ENCODE assay signal across 12 mouse cellular contexts in genomic region chr10:62854992-62855391, GRCm38 (mm10). TPM values are rescaled to one million over a fixed set of nuclear protein-coding genes. Genes with fewer than 3 reads are reported as not detected.
A peak's percentile ranks its signal among the peaks of the same experiment; 100 is the strongest.
DNase-seq lines count a peak whose midpoint lies in the region; ATAC-seq lines count a peak whose summit lies in the region.
"Had no signal": no experiment of that assay in that cellular context is flagged by ENCODE, and none has a peak within 500 bp of the region (broad histone marks: within the 10 kb centered on the region; RNA-seq: fewer than 3 reads in every experiment).

No protein-coding gene starts in this region.

- H3K9ac ChIP-seq in intestine, embryonic 16.5 days (ENCODE audit: low read depth, low read length): no peak overlapping the region
- H3K9ac ChIP-seq: limb, embryonic 15.5 days; lung, embryonic 15.5 days had no signal

- ATAC-seq in intestine, embryonic 16.5 days: peak; percentile 96

- H3K9me3 ChIP-seq in intestine, embryonic 16.5 days (ENCODE audit: control insufficient read depth, low read length): no peaks in the 10 kb centered on the region
- H3K9me3 ChIP-seq: forebrain, embryonic 10.5 days; limb, embryonic 15.5 days; lung, embryonic 15.5 days had no signal

- no peak overlapping the region for H3K4me3 ChIP-seq in intestine, embryonic 16.5 days (ENCODE audit: low read length)
- H3K4me3 ChIP-seq: forebrain, embryonic 10.5 days; left cerebral cortex, adult 2 months; limb, embryonic 15.5 days; lung, embryonic 15.5 days had no signal

- H3K4me2 ChIP-seq in intestine, embryonic 16.5 days (ENCODE audit: low read depth, low read length): no peak overlapping the region
- H3K4me2 ChIP-seq: limb, embryonic 15.5 days; lung, embryonic 15.5 days had no signal

- H3K27ac ChIP-seq in intestine, embryonic 16.5 days (ENCODE audit: low read length): peak overlapping the region; percentile 57
- H3K27ac ChIP-seq: forebrain, embryonic 10.5 days; left cerebral cortex, adult 2 months; limb, embryonic 15.5 days; lung, embryonic 15.5 days had no signal

- H3K36me3 ChIP-seq in intestine, embryonic 16.5 days (ENCODE audit: control insufficient read depth, insufficient read depth, low read length): no peaks in the 10 kb centered on the region
- H3K36me3 ChIP-seq: limb, embryonic 15.5 days; lung, embryonic 15.5 days had no signal

- H3K27me3 ChIP-seq in intestine, embryonic 16.5 days (replicated peaks; ENCODE audit: control insufficient read depth, insufficient read depth, low read length): no peaks in the 10 kb centered on the region
- H3K27me3 ChIP-seq: limb, embryonic 15.5 days; lung, embryonic 15.5 days had no signal

- peak; percentile 16 for DNase-seq in Muller cell, postnatal 12 days (ENCODE audit: inconsistent ontology term)
- peak; percentile 24 to 39 for DNase-seq in heart, adult 9 months (ENCODE audit: low spot score in 2 of 2)
- DNase-seq in kidney, postnatal 14 days: peak; percentile 42
- DNase-seq in spleen, postnatal 10 days (ENCODE audit: low spot score in 2 of 2): no peak
- no peak for DNase-seq in adrenal gland, postnatal 36 days
- no peak for DNase-seq in urinary bladder, postnatal 25 days (ENCODE audit: low spot score)
- DNase-seq: cerebellum, adult 8-10 months had no signal

- 37% methylated on average over 2 of the region's 2 CpGs for WGBS in intestine, embryonic 16.5 days

- no peaks in the 10 kb centered on the region for H3K4me1 ChIP-seq in intestine, embryonic 16.5 days (ENCODE audit: control insufficient read depth, insufficient read depth, low read length)
- H3K4me1 ChIP-seq: lung, embryonic 15.5 days had no signal

RNA-seq across cellular contexts. Expression of gene Tet1, which starts 53.8 kb away (rescaled TPM):
- polyA plus RNA-seq in intestine, embryonic 16.5 days (2015; fragmentation: Nextera tagmentation; extraction: Ambion mirVana): 10.6 and 11.1 TPM in 2 replicates
- 1 to 10 TPM; 2.1 to 4.7 TPM for total RNA-seq in adrenal gland, postnatal 36 days (2021)

Comparison
In these comparisons a context has a peak if more than half of its experiments do, and no peak if none do; other contexts are left out.
1. DNase-seq: peak in Muller cell, postnatal 12 days (single experiment), heart, adult 9 months (2 of 2) and kidney, postnatal 14 days (single experiment); none in spleen, postnatal 10 days (0 of 2), adrenal gland, postnatal 36 days (0 of 2) and urinary bladder, postnatal 25 days (single experiment).